Mouse (Mus musculus): ENCODE measurements around the gene Chchd3.

DNA sequence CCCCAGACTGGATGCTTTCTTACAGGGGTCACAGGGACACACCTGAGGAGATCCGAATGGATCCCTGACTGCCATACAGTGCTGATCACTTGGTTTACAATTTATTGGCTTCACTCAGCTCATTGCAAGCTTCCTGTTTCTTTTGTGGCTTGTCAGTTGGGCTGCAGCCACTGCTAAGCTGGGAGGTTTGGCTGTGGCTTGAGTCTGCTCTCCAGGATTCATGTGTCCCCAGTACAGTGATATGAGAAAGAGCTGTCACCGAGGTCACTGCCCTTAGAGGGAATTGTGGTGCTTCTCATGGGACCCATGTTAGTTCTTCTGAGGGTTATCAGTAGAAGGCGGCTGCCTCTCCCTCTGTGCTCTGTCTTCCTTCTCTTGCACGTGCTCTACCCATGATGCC is 277.0 kb downstream of the Chchd3 start:
- TF ChIP-seq HCFC1 (IDR thresholded peaks at IDR 0.05; ENCODE audit: borderline replicate concordance, insufficient read depth, low read length) (no peak), ZNF384 (IDR thresholded peaks at IDR 0.05; ENCODE audit: low read depth, low read length) (no peak), ZC3H11A (IDR thresholded peaks at IDR 0.05; ENCODE audit: borderline replicate concordance, low read depth, low read length) (no peak)
